Mouse (Mus musculus) stomach, postnatal 0 days (tissue): Measurements from ENCODE around the gene Ccl5. TPM values are rescaled to one million over a fixed set of nuclear protein-coding genes. Genes with fewer than 3 reads are reported as not detected.
"Not testable (repeated sequence)": the region's sequence is repeated elsewhere in the genome, so short reads cannot be mapped to it uniquely, and the experiment has no call there.

Experiments used
- ATAC-seq: fragments of 200-750 bp; cut with Nextera tagmentation; 2 replicates; pipeline ENCODE4 v1.8.0; 2017; ENCODE audit not compliant: low FRiP score, low TSS enrichment
- DNase-seq: peaks from one replicate; pipeline ENCODE4 v3.0.0-alpha.2; 2016; ENCODE audit warnings: low spot score
- H3K27ac ChIP-seq: fragments of 300-500 bp; sonication (generic); replicated peaks from 2 replicates; pipeline ENCODE4 v1.5.1; 2014; ENCODE audit warnings: mild to moderate bottlenecking, control low read depth
- H3K27me3 ChIP-seq: fragments of 300-500 bp; sonication (generic); 2 replicates; pipeline ENCODE4 v1.6.1; 2014; ENCODE audit warnings: low read length; ENCODE audit not compliant: control insufficient read depth, insufficient read depth
- H3K36me3 ChIP-seq: fragments of 300-500 bp; sonication (generic); 2 replicates; pipeline ENCODE4 v1.6.1; 2014; ENCODE audit warnings: low read length, mixed read lengths; ENCODE audit not compliant: control insufficient read depth, insufficient read depth
- H3K4me1 ChIP-seq: fragments of 300-500 bp; sonication (generic); replicated peaks from 2 replicates; pipeline ENCODE4 v1.6.1; 2014; ENCODE audit warnings: antibody characterized with exemption; ENCODE audit not compliant: control insufficient read depth, insufficient read depth
- H3K4me2 ChIP-seq: fragments of 300-500 bp; sonication (generic); replicated peaks from 2 replicates; pipeline ENCODE4 v1.6.1; 2014; ENCODE audit warnings: low read depth, mild to moderate bottlenecking, control low read depth, moderate library complexity
- H3K4me3 ChIP-seq: fragments of 300-500 bp; sonication (generic); 2 replicates; pipeline ENCODE4 v1.5.1; 2014; ENCODE audit warnings: low read depth, low read length, control low read depth
- H3K9ac ChIP-seq: fragments of 300-500 bp; sonication (generic); 2 replicates; pipeline ENCODE4 v1.6.1; 2014; ENCODE audit warnings: mild to moderate bottlenecking, low read length, control low read depth, mixed read lengths
- H3K9me3 ChIP-seq: fragments of 300-500 bp; sonication (generic); 2 replicates; pipeline ENCODE4 v1.6.1; 2016; ENCODE audit warnings: low read length; ENCODE audit not compliant: control insufficient read depth
- CTCF ChIP-seq: IDR thresholded peaks from 2 replicates; pipeline ENCODE4 v1.5.1; 2016; ENCODE audit warnings: antibody characterized with exemption, low read depth, mild to moderate bottlenecking, moderate library complexity
- EP300 ChIP-seq: optimal IDR thresholded peaks from 2 replicates; pipeline ENCODE3; 2016; ENCODE audit warnings: antibody characterized with exemption
- WGBS: fragments of 180-500 bp; shearing (Covaris S2); extraction: QIAGEN DNeasy Blood & Tissue Kit; methylation state at CpG from one replicate; pipeline ENCODE4 v1.1.7; 2014; 5-methylcytosine and 5-hydroxymethylcytosine counted together
- polyA plus RNA-seq: library from polyadenylated mRNA; unstranded; fragments of >200 nt; fragmentation: Nextera tagmentation; extraction: Ambion mirVana; gene quantifications from 2 replicates; pipeline ENCODE4 v1.2.1, GENCODE M21; 2015

Gene Ccl5
- polyA plus RNA-seq, 1 experiment from 2014 or later: 1.1 TPM

- DNase-seq (no peak), ATAC-seq (no peak)
- TF ChIP-seq EP300: no peak
- TF ChIP-seq CTCF: no peak
These were observed 33.4 kb upstream of the Ccl5 start for GRCm38 (mm10) chr11:83563754-83564153.

GRCm38 (mm10) chr11:83562311-83562887 lies 32.1 kb upstream of the Ccl5 start:
- no peaks in the 10 kb centered on the region for H3K36me3 ChIP-seq
- no peak overlapping the region for H3K27ac ChIP-seq
- no peak overlapping the region for H3K9ac ChIP-seq
- TF ChIP-seq CTCF: no peak
- TF ChIP-seq EP300: no peak
- no peak overlapping the region for H3K4me2 ChIP-seq
- no peak for ATAC-seq
- WGBS: 58% methylated on average over 6 of the region's 6 CpGs
- DNase-seq: no peak
- H3K4me3 ChIP-seq: no peak overlapping the region
- no peaks in the 10 kb centered on the region for H3K27me3 ChIP-seq
- H3K9me3 ChIP-seq: no peaks in the 10 kb centered on the region
- H3K4me1 ChIP-seq: no peaks in the 10 kb centered on the region

More at GRCm38 (mm10) chr11:83563754-83564153, 33.4 kb upstream of the Ccl5 start:
- no peak overlapping the region for H3K4me2 ChIP-seq
- H3K27ac ChIP-seq: no peak overlapping the region
- H3K9ac ChIP-seq: no peak overlapping the region
- 50% methylated on average over 2 of the region's 2 CpGs for WGBS
- no peaks in the 10 kb centered on the region for H3K9me3 ChIP-seq
- no peaks in the 10 kb centered on the region for H3K36me3 ChIP-seq
- no peak overlapping the region for H3K4me3 ChIP-seq
- H3K4me1 ChIP-seq: no peaks in the 10 kb centered on the region
- H3K27me3 ChIP-seq: no peaks in the 10 kb centered on the region

GRCm38 (mm10) chr11:83560405-83560804 lies 30.1 kb upstream of the Ccl5 start:
- H3K27me3 ChIP-seq: no peaks in the 10 kb centered on the region
- 67% methylated on average over 6 of the region's 6 CpGs for WGBS
- no peaks in the 10 kb centered on the region for H3K4me1 ChIP-seq
- H3K9me3 ChIP-seq: no peaks in the 10 kb centered on the region
- H3K9ac ChIP-seq: no peak overlapping the region
- H3K4me3 ChIP-seq: no peak overlapping the region
- no peak overlapping the region for H3K27ac ChIP-seq
- DNase-seq (no peak), ATAC-seq (no peak)
- no peak overlapping the region for H3K4me2 ChIP-seq
- no peak for TF ChIP-seq EP300
- TF ChIP-seq CTCF: no peak
- H3K36me3 ChIP-seq: no peaks in the 10 kb centered on the region

- no peaks in the 10 kb centered on the region for H3K36me3 ChIP-seq
- no peaks in the 10 kb centered on the region for H3K27me3 ChIP-seq
- TF ChIP-seq CTCF: no peak
- no peak for TF ChIP-seq EP300
- H3K4me1 ChIP-seq: no peaks in the 10 kb centered on the region
- 70% methylated on average over 10 of the region's 10 CpGs for WGBS
- no peak overlapping the region for H3K4me2 ChIP-seq
- DNase-seq: no peak
- H3K27ac ChIP-seq: no peak overlapping the region
- no peaks in the 10 kb centered on the region for H3K9me3 ChIP-seq
- H3K4me3 ChIP-seq: no peak overlapping the region
- no peak for ATAC-seq
- H3K9ac ChIP-seq: no peak overlapping the region
These were observed 26.8 kb upstream of the Ccl5 start for GRCm38 (mm10) chr11:83557074-83557473.

- DNase-seq: no peak
- peak; percentile 32; the same call in 1 of the 2 replicates for ATAC-seq
These were observed 25.9 kb upstream of the Ccl5 start for GRCm38 (mm10) chr11:83556085-83556781.

GRCm38 (mm10) chr11:83551668-83552067 lies 21.4 kb upstream of the Ccl5 start:
- ATAC-seq (no peak), DNase-seq (no peak)
- WGBS: 68% methylated on average over 5 of the region's 5 CpGs
- H3K27me3 ChIP-seq: no peaks in the 10 kb centered on the region
- H3K36me3 ChIP-seq: no peaks in the 10 kb centered on the region
- H3K27ac ChIP-seq: no peak overlapping the region
- TF ChIP-seq CTCF (no peak), EP300 (no peak)
- H3K4me1 ChIP-seq: no peaks in the 10 kb centered on the region
- H3K4me3 ChIP-seq: no peak overlapping the region
- no peaks in the 10 kb centered on the region for H3K9me3 ChIP-seq
- H3K4me2 ChIP-seq: no peak overlapping the region
- H3K9ac ChIP-seq: no peak overlapping the region

More at GRCm38 (mm10) chr11:83556085-83556781, 25.9 kb upstream of the Ccl5 start:
- H3K4me1 ChIP-seq: no peaks in the 10 kb centered on the region
- no peaks in the 10 kb centered on the region for H3K9me3 ChIP-seq
- TF ChIP-seq EP300 (no peak), CTCF (peak; percentile 92)
- no peak overlapping the region for H3K4me3 ChIP-seq
- WGBS: 25% methylated on average over 8 of the region's 8 CpGs
- no peak overlapping the region for H3K27ac ChIP-seq
- H3K36me3 ChIP-seq: no peaks in the 10 kb centered on the region
- H3K4me2 ChIP-seq: no peak overlapping the region
- no peak overlapping the region for H3K9ac ChIP-seq
- H3K27me3 ChIP-seq: no peaks in the 10 kb centered on the region

GRCm38 (mm10) chr11:83551037-83551436 lies 20.7 kb upstream of the Ccl5 start:
- not testable (repeated sequence) for H3K4me1 ChIP-seq, H3K4me2 ChIP-seq, DNase-seq, H3K27ac ChIP-seq, H3K4me3 ChIP-seq, H3K27me3 ChIP-seq, H3K9ac ChIP-seq, ATAC-seq, H3K36me3 ChIP-seq, H3K9me3 ChIP-seq
- 85% methylated on average over 7 of the region's 7 CpGs for WGBS
